Mouse (Mus musculus) midbrain, postnatal 0 days (tissue): ENCODE results near the gene Rhbdd2. TPM values are rescaled to one million over a fixed set of nuclear protein-coding genes. Genes with fewer than 3 reads are reported as not detected.

ENCODE experiments used
- ATAC-seq: fragments of 200-750 bp; cut with Nextera tagmentation; 2 replicates; pipeline ENCODE4 v1.8.0; 2017; ENCODE audit warnings: moderate number of reproducible peaks, mild to moderate bottlenecking, moderate TSS enrichment, moderate library complexity; ENCODE audit not compliant: low FRiP score
- DNase-seq: peaks from one replicate; pipeline ENCODE4 v3.0.0-alpha.2; 2015; ENCODE audit warnings: low spot score
- H3K27ac ChIP-seq: fragments of 300-500 bp; sonication (generic); 2 replicates; pipeline ENCODE4 v1.5.1; 2014; ENCODE audit warnings: low read depth, mild to moderate bottlenecking, low read length, mixed read lengths
- H3K27me3 ChIP-seq: fragments of 300-500 bp; sonication (generic); 2 replicates; pipeline ENCODE4 v1.6.1; 2014; ENCODE audit warnings: low read length, control low read depth, mixed read lengths; ENCODE audit not compliant: insufficient read depth
- H3K36me3 ChIP-seq: fragments of 300-500 bp; sonication (generic); 2 replicates; pipeline ENCODE4 v1.6.1; 2014; ENCODE audit warnings: low read length, control low read depth, mixed read lengths; ENCODE audit not compliant: insufficient read depth
- H3K4me1 ChIP-seq: fragments of 300-500 bp; sonication (generic); 2 replicates; pipeline ENCODE4 v1.6.1; 2014; ENCODE audit warnings: mild to moderate bottlenecking, control low read depth, antibody characterized with exemption, low read length, mixed read lengths; ENCODE audit not compliant: insufficient read depth
- H3K4me2 ChIP-seq: fragments of 300-500 bp; sonication (generic); 2 replicates; pipeline ENCODE4 v1.6.1; 2014; ENCODE audit warnings: low read depth, mild to moderate bottlenecking, low read length, mixed read lengths; ENCODE audit not compliant: poor library complexity, severe bottlenecking
- H3K4me3 ChIP-seq: fragments of 300-500 bp; sonication (generic); 2 replicates; pipeline ENCODE4 v1.5.1; 2014; ENCODE audit warnings: low read depth, mild to moderate bottlenecking, low read length, moderate library complexity
- H3K9ac ChIP-seq: fragments of 300-500 bp; sonication (generic); replicated peaks from 2 replicates; pipeline ENCODE4 v1.6.1; 2014; ENCODE audit warnings: mild to moderate bottlenecking, low read length, moderate library complexity, mixed read lengths; ENCODE audit not compliant: poor library complexity, severe bottlenecking
- H3K9me3 ChIP-seq: fragments of 300-500 bp; sonication (generic); 2 replicates; pipeline ENCODE4 v1.6.1; 2016; ENCODE audit warnings: low read length, control low read depth
- CTCF ChIP-seq: IDR thresholded peaks from 2 replicates; pipeline ENCODE4 v1.5.1; 2016; ENCODE audit warnings: antibody characterized with exemption, mild to moderate bottlenecking
- WGBS: fragments of 180-500 bp; shearing (Covaris S2); extraction: QIAGEN DNeasy Blood & Tissue Kit; methylation state at CpG from one replicate; pipeline ENCODE4 v1.1.7; 2014; 5-methylcytosine and 5-hydroxymethylcytosine counted together
- polyA plus RNA-seq: library from polyadenylated mRNA; unstranded; fragments of >200 nt; fragmentation: Nextera tagmentation; extraction: Ambion mirVana; gene quantifications from 2 replicates; pipeline ENCODE4 v1.2.1, GENCODE M21; 2015
- total RNA-seq: library from RNA; depleted of rRNA; stranded (reverse); fragments of >200 nt; gene quantifications from 2 replicates; pipeline ENCODE4 v1.2.3, GENCODE M21; 2014

Gene Rhbdd2
- total and polyA plus RNA-seq, 2 experiments from 2014 or later = 31.8 to 143 TPM

GRCm38 (mm10) chr5:135677251-135677650, 44.8 kb downstream of the Rhbdd2 start:
- Histone ChIP-seq H3K4me1 (peaks cover 11% of the 10 kb centered on the region; the same call in 1 of the 2 replicates), H3K4me2 (no peak overlapping the region), H3K9ac (no peak overlapping the region), H3K27ac (no peak overlapping the region), H3K9me3 (no peaks in the 10 kb centered on the region), H3K27me3 (no peaks in the 10 kb centered on the region), H3K4me3 (no peak overlapping the region), H3K36me3 (no peaks in the 10 kb centered on the region)
- ATAC-seq (no peak), DNase-seq (no peak)
- TF ChIP-seq CTCF = no peak
- 83% methylated on average over 2 of the region's 2 CpGs for WGBS

GRCm38 (mm10) chr5:135678481-135678880, 46.1 kb downstream of the Rhbdd2 start:
- Histone ChIP-seq H3K27ac (no peak overlapping the region), H3K4me3 (no peak overlapping the region), H3K9ac (no peak overlapping the region), H3K9me3 (no peaks in the 10 kb centered on the region), H3K4me2 (no peak overlapping the region), H3K4me1 (peaks cover 11% of the 10 kb centered on the region; the same call in 1 of the 2 replicates), H3K36me3 (no peaks in the 10 kb centered on the region), H3K27me3 (no peaks in the 10 kb centered on the region)
- no peak for TF ChIP-seq CTCF
- no peak for DNase-seq
- no peak for ATAC-seq
- 95% methylated on average over 6 of the region's 6 CpGs for WGBS

- no peak for DNase-seq
- no peak for TF ChIP-seq CTCF
- no peaks in the 10 kb centered on the region for H3K9me3 ChIP-seq
- H3K4me1 ChIP-seq = no peaks in the 10 kb centered on the region
- H3K27me3 ChIP-seq = no peaks in the 10 kb centered on the region
- no peaks in the 10 kb centered on the region for H3K36me3 ChIP-seq
- H3K27ac ChIP-seq = no peak overlapping the region
- 81% methylated on average over 6 of the region's 6 CpGs for WGBS
- no peak for ATAC-seq
- no peak overlapping the region for H3K4me2 ChIP-seq
- no peak overlapping the region for H3K4me3 ChIP-seq
- H3K9ac ChIP-seq = no peak overlapping the region
These were observed 48.6 kb downstream of the Rhbdd2 start for GRCm38 (mm10) chr5:135680967-135681545.

GRCm38 (mm10) chr5:135682009-135682408, 49.6 kb downstream of the Rhbdd2 start:
- no peak overlapping the region for H3K4me2 ChIP-seq
- no peaks in the 10 kb centered on the region for H3K4me1 ChIP-seq
- DNase-seq (no peak), ATAC-seq (no peak)
- no peaks in the 10 kb centered on the region for H3K27me3 ChIP-seq
- H3K36me3 ChIP-seq = no peaks in the 10 kb centered on the region
- H3K27ac ChIP-seq = no peak overlapping the region
- H3K4me3 ChIP-seq = no peak overlapping the region
- no peak for TF ChIP-seq CTCF
- H3K9me3 ChIP-seq = no peaks in the 10 kb centered on the region
- 92% methylated on average over 3 of the region's 5 CpGs for WGBS
- no peak overlapping the region for H3K9ac ChIP-seq

DNA sequence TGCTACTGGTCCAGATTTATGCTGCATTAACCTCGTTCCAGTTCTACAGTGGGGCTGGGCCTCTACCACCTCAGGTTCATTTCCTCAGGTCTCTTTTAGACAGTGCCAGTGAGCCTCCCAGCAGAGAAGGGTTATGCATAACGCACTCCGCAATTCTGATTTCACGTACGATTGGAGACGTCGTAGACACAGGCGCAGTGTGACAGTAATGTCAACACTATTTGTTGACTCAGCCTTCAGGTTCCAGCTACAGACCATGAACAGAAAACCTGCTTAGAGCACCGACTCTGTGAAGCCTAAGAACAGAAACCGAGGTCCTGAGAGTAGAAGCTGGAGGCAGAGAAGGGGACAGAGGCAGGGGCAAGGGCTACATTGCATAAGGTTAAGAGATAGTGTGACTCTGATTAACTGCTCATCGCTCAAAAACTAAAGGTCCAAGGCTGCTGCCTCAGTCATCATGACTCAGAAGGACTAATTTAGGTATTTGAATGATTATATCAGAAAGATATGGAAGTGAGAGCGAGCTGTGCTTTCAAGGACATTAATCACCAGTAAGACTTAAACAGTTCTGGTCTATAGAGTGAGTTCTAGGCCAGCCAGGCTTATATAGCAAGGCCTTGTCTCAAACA, 50.6 kb downstream of the Rhbdd2 start:
- DNase-seq (no peak), ATAC-seq (no peak)
- 87% methylated on average over 12 of the region's 12 CpGs for WGBS
- no peaks in the 10 kb centered on the region for H3K4me1 ChIP-seq
- TF ChIP-seq CTCF = no peak
- no peak overlapping the region for H3K27ac ChIP-seq
- no peak overlapping the region for H3K4me2 ChIP-seq
- H3K4me3 ChIP-seq = no peak overlapping the region
- no peaks in the 10 kb centered on the region for H3K9me3 ChIP-seq
- no peaks in the 10 kb centered on the region for H3K36me3 ChIP-seq
- H3K27me3 ChIP-seq = no peaks in the 10 kb centered on the region
- no peak overlapping the region for H3K9ac ChIP-seq

- no peak overlapping the region for H3K9ac ChIP-seq
- TF ChIP-seq CTCF = no peak
These were observed 58.0 kb downstream of the Rhbdd2 start for GRCm38 (mm10) chr5:135690401-135690800.

More at GRCm38 (mm10) chr5:135690401-135690800, 58.0 kb downstream of the Rhbdd2 start:
- ATAC-seq (no peak), DNase-seq (no peak)
- Histone ChIP-seq H3K4me1 (peaks cover 9% of the 10 kb centered on the region), H3K36me3 (no peaks in the 10 kb centered on the region), H3K4me2 (peak overlapping the region; percentile 96), H3K27me3 (no peaks in the 10 kb centered on the region), H3K4me3 (peak overlapping the region; percentile 80), H3K27ac (no peak overlapping the region), H3K9me3 (no peaks in the 10 kb centered on the region)
- WGBS = 87% methylated on average over 5 of the region's 5 CpGs
